Mouse (Mus musculus): ENCODE results near the gene Rfx8. TPM values are rescaled to one million over a fixed set of nuclear protein-coding genes. Genes with fewer than 3 reads are reported as not detected.

Rfx8 gene
- total RNA-seq (2021): 0.39 TPM in 1 of 2 replicates, not detected in the other
- long read RNA-seq: 0 reads

DNA sequence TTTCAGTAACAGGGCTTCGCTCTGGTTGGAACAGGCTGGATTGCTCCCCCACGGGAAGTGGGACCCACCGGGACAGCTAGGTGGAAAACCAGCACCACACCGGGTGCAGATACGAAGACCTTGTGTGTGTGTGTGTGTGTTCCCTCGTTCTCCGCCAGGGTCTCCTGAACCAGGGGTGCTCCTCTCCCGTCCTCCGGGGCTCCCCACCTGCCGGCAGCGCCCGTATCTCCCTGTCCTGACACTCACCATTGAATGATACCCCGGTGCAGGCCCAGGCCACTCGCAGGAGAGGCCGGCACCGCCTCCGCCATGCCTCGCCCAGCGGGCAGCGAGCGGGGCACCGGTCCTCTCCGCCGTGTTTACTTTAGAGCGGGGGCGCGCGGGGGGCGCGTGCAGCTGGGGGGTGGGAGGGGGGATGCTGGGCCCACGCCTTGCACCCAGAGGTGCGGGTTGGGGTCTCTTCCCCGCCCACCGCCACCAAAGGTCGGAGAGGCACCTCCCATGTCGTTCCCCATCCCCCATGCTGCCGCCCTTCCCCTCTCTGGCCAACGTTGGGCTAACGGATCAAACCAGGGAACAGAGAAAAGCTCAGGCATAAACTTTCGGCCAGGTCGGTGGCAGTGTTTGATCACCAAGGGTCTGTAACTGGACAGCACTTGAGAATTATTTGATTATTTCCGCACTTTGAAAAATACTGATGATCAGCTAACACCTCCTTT lies at the start of gene Rfx8:
Gene Rfx8 (minus strand): TSS at position 366 of the 719 bp plus-strand sequence.
- peak; percentile 49 for DNase-seq

DNA sequence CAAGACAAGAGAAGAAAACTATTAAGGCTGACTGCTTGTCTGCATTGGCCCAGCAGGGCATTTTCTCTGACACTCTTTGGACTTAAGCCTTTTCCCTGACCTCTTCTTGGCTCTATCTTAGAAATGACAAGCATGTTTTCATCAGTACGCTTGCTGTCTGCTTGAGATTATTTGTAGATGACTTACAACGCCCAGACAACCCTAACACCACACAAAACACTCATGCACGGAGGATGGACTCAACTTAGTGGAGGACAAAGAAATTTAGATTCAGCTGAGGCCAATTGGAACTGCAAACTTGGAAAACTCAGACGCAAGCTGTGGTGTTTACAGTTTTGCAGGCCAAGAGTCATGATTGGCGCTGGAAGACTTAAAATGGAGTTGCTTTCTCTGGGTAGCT lies 49.6 kb upstream of the Rfx8 start:
- DNase-seq: no peak

DNA sequence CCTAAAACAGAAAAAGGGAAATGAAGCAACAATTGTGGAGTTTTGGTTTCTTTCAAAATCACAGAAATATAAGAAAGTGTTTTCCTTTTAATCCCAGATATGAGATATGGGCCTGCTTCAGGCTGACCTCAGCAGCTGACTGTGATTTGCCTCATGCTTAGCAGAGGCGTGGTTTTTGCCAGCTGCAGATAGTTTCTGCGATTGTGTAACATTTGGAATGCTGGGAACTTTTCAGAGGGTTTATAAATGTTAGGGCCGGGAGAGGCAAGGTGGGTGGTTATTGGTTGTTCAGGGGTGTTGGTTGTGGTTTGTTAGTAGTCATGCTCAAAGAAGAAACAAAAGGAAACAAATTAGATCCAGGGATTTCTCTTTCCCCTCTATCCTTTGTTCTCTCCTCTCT lies 47.2 kb upstream of the Rfx8 start:
- no peak for DNase-seq

DNA sequence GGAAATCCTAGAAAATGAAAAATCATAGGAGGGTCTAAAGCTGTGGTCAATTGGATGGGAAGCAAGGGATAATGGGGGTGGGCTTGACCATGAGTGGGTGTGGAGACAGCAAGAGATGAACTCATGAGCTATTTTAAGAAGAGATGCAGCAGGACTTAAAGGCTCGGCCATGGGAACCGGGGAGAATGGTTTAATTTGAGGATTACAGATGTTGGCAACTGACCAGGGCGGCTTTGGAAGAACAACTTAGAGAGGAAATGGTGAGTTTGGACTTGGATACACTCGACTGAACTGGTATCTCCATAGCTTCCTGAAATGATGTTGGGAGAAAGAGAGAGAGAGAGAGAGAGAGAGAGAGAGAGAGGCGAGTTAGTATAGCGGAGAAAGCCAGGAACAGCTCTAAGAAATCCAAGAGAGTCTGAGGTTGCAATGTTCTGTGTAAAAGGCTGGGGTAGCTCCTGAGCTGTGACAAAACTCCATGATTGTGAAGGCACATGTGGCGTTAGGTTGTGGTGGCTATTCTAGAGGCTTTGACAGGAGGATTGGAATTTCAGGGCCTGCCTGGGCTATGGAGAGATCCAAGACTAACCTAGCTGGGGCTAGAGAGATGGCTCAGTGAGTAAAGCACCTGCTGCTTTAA lies 45.2 kb upstream of the Rfx8 start:
- DNase-seq: no peak

DNA sequence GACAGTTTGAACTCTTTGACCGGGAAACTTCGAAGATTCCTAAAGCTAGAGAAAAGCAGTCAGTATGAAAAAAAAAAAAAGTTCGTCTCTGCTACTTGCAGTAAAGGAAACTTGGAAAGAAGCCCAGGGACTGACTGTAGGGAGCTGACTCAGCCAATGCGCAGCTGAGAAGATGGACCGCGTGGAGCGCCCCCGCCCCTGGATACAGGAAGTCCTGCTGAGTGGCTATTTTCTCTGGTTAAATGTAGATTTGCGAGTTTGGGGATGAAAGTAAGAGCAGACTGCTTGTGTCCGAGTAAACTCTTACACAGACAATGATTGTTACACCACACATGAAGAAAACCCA lies 41.2 kb upstream of the Rfx8 start:
- peak; percentile 78 for DNase-seq

DNA sequence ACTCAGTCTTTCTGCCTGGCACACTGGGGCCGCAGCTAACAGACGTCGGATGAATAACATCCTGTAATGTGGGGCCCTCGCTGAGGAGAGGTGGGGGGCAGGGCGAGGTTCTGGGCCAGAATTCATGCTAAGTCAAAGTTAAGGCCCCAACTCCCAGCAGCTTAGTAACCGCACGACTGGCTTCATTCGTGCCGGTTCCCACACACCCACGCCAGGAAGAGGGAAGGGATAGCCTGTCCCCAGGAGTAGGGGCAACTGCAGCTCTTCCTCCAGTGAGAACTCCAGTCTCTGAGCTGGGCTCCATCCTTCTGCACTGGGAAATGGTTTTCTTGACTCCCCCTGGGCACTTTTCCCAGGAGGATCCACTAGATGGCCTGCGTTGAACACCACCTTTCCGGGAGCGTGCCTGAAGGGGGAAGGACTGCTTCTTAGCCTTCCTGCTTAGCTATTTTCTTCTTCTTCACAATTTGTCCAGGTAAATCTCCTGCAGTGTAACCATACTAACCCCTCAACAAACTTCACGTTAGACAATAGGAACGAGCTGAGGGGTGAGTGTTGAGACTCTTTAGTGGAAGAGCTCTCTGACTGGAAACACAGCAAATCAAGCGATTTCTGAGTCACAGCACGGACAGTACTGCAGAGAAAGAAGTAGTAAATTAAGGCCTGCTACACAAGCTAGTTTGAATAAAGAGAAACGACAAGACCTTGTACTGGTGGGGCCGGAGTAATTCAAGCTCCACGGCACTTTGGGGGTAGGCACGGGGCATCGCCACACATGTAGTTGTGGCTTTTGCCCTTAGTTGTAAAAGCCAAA lies 40.6 kb upstream of the Rfx8 start:
- peak; percentile 59 for DNase-seq

DNA sequence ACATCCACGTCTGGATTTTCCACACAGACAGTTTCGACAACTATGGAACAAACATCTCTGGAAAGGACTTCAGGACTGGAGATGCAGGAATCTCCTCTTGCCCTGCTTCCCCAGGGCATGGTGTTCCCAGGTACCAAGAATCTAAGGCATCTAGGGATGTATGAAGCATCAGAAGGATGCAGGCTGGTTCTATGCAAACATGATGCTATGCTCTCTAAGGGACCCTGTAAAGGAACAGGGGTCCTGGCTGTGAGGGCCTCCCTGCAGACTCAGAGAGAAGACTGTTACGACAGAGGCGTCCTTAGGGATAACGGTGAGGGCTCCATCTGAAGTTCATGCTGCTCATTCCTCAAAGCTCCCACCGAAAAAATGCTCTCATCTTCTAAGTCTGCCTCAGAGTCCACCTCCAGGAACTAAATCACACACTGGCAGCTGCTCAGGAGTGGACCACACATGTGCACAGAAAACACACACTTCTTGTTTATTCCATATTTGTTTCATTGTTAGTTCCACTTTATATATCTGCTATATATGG lies 39.5 kb upstream of the Rfx8 start:
- DNase-seq: no peak

DNA sequence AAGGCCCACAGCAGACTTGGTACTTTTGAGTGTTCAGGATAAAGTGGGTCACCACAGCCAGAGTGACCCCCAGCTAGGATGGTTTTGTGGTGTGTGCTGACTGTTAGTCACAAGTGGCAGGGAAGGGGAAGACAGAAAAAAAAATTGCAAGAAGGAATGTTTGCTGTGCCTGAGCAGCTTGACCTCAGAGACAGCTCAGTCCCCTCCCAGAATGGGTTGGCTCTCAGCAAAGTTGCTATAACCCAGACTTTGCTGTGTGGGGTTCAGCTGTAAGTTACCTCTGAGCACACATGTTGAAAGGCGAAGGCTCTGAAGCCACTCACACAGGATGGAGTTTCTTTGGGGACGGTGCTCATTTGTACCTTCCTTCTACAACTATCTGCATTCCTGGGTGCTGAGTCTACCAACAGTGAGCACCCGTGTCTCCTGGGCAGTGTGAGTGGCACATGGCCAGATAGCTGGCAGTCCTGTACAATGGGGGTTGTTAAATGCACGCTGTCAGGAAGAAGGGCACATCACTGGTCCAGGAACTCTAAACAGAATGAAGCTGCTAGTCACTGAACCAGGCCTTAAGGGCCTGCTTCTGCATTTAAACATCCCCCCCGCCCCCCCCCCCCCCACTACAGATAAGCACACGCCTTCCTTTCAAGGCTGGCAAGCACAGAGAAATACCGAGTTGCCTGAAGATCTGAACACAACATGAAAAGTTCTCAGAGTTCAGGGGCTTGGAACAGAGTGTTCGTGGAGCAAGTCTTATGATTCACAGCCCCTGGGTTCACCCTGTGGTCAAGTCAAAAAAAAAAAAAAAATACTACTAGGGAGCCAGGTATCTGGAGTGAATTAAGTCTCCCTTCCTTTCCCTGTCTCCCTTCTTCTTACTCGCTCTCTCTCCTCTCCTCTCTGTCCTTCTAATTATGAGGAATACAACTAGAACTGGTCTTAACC lies 38.7 kb upstream of the Rfx8 start:
- peak; percentile 60 for DNase-seq

DNA sequence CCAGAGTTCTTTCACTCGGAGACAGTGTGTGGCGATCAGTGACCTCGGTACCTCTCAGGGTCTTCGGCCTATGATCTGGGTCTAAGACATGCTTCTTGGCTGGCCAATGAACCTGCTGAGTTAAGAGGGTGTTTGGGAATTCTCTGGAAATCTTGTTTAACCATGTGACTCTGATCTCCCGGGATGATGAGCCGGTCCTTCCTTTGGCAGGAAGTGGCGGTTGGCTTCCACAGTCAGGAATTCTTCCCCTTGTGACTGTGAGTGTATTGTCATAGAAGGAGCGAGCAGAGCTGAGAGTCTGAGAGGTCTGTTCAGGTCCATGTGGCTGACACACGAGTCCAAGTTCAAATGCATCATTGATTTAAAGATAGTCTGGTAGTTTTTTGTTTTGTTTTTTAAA lies 37.4 kb upstream of the Rfx8 start:
- DNase-seq: no peak

DNA sequence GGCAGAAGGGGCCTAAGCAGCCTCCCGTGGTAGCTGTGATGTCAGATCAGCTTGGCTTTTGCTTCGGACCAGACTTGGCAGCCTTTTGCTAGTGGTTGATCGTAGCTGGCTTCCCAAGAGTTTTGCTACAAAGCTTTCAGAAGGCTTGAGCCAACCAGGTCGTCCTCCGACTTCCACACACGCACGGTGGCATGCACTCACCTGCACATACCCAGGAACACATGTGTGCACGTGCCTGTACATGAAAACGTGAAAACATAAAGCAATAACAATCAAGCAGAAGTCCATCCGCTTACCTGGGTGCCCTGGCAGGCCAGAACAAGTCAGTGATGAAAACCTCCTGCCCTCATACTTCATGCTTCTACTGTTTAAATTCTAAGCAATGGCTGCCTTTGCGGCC lies 36.2 kb upstream of the Rfx8 start:
- no peak for DNase-seq

DNA sequence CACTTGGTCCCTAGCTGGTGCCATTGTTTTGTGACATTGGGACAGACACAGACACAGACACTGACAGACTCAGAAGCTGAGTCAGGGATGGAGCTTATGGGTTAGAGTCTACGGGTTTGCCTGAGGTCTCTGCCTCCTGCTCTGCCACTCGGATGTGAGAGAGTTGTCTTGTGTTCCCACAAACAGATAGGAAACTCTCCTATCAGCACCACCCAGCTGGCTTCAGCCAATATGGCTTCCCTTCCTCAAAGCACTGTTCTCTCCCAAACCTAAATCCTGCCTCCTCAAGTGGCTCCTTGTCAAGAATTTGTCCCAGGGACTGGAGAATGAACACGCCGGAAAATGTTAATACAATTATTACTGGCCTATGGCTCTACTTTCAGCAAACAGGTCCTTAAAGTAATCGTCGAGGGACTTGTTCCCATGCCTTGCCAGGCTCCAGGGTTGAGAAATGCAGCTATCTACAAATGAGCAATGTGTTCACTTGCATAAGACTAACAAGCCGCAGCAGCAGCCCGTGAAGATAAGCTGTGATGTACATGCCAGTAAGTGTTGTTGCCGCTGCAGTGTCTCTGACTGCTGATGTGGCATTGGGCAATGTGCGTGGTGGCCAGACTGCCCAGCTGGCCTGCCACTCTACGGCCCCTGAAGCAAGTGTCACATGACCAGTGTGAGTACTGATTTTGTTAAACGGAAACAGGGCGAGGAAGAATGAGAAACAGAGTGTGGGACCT lies 33.6 kb upstream of the Rfx8 start:
- no peak for DNase-seq

DNA sequence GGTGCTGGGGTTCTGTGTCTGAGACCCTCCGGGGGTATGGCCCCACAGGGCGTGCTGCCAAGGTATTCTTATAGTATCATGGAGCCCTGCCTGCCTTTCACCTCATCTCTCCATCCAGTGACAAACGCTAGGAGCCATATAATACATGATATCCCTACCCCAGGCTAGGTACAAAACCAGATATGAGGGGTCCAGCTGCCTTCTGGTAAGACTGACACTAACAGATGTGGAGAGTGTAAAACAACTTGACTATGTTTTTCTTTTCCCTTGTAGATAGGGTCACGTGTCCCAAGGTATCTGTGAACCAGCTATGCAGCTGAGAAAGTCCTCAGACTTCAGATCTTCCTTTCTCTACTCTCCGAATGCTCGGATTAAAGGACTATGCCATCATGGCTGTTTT lies 30.7 kb upstream of the Rfx8 start:
- DNase-seq: no peak

DNA sequence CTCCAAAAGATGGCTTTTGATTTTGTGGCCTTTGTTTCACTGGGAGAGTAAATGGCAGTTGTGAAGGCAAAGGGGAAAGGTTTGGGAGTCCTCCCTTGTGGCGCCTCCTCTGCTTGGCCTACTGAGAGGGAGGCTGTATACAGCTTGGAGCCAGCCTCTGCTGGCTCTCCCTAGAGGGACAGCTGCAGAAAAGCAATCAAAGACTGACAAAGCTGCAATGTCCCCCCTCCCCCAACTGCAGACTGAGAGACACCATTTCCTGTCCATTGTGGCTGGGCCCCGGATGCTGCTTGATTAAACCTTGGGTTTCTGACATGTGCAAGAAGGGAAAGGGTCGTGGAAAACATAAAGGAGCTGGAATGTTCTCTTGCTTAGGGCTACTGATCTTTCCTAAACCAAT lies 28.9 kb upstream of the Rfx8 start:
- DNase-seq: no peak

DNA sequence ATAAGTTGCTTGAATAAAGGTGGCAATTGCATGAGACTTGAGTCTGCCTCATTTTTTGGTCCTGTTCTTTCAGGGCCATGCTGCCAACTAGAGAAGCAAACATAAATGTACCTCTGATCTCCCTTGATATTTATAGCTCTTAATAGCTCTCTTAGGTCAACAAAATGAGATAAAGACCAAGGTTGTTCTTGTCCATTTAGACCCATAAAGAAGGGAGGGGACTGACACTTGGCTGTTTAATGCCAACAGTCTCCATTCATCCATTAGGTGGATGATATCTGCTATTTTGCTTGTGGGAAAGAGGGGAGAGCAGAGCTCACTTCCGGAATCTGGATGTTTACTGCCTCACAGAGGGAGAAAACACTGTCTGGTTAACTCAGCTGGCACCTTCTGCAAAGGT lies 28.4 kb upstream of the Rfx8 start:
- no peak for DNase-seq

DNA sequence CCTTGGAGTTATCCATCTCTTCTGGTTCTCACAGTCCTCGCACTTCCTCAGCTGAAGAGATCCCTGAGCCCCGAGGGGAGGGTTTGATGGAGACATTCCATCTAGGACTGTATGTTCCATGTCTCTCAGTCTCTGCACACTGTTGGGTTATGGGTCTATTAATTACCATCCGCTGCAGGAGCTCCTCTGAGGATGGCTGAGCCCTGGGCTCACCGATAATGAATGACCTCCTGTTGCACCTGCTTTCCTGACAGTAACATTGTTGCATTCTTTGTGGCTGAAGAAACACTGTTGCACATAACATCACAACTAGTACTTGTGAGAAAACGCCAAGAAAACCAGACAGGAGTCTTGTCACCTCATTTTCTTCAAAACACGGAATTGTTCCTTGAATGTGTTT lies 27.9 kb upstream of the Rfx8 start:
- no peak for DNase-seq

DNA sequence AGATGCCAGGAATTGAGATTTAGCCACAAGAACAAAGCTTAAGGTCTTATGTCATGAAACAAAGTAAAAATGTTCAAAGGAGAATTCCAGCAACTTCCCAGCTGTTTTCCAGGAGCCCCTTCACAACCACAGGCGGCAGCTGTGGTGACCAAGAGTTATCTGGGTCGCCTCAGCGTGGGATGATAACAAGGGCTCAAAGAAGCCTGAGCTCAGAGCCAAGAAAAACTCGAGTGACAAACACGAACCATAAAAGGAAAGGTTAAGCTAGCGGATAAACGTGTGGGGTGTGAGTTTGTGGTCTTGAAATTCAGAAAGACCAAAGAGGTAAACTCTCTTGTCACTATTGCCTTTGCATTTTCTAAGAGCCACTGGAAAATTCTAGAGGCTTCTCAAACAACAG lies 25.7 kb upstream of the Rfx8 start:
- no peak for DNase-seq

DNA sequence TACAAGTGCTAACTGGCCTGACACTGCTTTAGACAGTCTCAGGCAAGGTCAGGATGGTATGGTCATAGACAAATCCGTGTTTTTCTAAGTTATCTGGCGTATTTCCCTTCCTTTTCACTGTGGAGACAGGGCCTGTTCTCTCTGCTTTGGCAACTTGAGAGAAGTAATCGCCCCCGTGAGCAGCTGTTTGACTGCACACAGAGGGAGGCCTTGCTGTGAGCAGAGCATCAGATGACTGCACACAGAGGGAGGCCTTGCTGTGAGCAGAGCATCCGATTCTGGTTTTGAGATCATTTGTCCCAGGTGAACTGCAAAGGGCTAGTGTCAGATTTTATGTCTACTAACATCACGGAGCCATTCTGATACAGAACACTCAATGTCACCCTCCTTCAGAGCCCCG lies 20.2 kb upstream of the Rfx8 start:
- DNase-seq: no peak

DNA sequence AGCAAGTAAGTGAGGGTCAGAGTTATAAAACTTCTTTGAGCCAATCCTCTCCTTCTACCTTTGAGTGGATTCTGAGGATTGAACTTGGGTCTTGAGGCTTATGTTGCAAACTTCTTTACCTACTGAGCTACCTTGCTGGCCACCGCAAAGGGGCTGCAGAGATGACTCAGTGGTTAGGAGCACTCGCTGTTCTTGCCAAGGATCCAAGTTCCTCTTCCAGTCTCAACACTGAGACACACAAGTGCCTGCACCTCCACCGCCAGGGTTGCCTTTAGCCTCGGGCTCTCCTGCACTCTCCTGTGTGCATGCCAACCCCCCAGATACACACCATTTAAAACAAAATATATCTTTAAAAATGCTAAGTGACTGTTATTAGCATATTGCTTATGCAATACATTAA lies 19.2 kb upstream of the Rfx8 start:
- no peak for DNase-seq

DNA sequence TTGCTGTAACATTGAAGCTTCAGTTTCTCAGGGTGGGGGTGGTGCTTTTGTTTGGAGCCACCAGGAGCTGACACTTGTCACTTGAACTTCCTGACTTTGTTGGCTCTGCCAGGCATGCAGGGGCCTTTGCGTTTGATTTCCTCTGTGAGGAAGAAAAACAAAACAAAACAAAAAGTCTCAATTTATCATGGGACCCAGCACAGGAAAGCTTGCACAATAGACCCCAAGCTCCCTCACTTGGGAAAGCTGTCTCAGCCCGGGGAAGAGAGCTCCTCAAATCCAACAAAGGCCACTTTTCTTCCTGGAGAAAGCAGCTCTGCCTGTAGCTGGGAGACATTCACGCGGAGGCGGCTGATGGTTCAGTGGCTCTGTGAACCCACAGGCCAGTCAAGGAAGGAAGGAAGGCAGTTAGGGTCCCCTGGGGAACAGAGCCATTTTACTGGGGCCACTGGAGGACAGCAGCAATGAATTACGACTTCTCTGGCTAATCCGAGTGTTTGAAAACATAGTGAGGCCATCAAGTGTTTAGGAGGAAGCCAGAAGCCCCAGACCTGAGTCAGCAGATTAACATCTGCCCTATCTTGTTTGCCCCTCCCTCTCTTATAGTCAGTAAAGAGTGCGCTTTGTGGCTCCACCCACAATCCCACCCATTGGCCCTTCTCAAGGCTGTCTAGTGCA lies 15.3 kb upstream of the Rfx8 start:
- no peak for DNase-seq

DNA sequence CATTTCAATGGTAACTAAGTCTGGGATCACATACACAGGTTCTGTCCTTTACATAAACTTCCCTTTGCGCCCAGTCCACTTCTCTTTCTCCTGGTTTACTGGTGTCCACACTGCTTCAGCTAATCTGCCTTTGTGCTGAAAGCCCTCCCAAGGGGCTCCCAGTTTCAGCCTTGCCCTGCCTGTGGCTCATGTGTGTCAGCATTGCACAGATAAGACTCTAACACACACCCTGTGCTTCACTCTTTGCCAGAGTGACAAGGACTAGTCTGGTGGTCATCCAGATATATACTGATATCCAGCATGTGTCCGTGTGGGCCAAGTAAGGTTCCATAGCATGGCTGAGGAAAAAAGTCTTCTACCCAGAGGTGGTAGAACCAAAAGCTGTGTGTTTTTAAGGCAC lies 14.7 kb upstream of the Rfx8 start:
- no peak for DNase-seq

DNA sequence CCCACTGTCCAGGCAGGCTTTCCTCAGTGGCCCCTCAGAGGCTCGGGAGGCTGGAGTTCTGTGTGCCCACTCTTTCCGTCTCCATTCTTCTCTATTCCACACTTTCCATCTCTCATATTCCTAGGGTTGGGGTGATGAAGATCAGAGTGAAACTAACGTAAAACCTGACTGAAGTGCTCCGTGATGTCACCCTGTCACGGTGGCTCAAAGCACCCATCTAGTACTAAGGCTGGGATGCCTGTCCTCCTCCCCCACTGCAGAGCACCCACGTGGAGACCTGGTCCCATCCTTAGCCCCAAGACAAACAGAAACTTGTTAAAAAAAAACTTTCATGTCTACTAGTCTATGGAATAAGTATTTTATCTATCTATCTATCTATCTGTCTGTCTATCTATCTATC lies 14.1 kb upstream of the Rfx8 start:
- no peak for DNase-seq
